Mouse (Mus musculus): ENCODE results near the gene Nxn.

Gene Nxn

GRCm38 (mm10) chr11:76398798-76399586, at the start of gene Nxn:
Nxn (minus strand) TSS chr11:76399140.
- peak; percentile 96 to 97 for DNase-seq

DNA sequence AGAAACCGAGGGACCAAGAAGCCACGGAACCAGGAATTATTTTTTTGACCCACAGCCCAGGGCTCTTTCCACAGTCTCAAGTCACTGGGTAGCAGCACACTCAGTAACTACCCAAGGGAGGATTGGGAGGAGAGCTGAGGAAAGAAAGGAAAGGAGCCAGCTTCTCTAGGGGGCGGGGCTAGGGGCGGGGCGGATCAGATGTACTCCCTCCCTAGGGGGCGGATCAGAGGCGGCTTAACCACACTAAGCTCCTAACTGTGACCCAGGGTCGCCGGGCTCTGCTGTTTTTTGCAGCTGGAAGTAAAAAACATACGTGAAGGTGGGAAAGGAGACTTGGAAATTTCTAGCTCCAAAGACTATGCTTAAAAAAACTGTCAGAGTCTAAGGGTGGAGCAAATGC, 47.3 kb upstream of the Nxn start:
- peak; percentile 52 to 59 for DNase-seq

GRCm38 (mm10) chr11:76445459-76445858, 46.5 kb upstream of the Nxn start:
- DNase-seq = no peak

- DNase-seq = no peak
These were observed 40.7 kb upstream of the Nxn start for GRCm38 (mm10) chr11:76439666-76440065.

GRCm38 (mm10) chr11:76436864-76437437, 38.0 kb upstream of the Nxn start:
- DNase-seq = peak; percentile 72 to 82

DNA sequence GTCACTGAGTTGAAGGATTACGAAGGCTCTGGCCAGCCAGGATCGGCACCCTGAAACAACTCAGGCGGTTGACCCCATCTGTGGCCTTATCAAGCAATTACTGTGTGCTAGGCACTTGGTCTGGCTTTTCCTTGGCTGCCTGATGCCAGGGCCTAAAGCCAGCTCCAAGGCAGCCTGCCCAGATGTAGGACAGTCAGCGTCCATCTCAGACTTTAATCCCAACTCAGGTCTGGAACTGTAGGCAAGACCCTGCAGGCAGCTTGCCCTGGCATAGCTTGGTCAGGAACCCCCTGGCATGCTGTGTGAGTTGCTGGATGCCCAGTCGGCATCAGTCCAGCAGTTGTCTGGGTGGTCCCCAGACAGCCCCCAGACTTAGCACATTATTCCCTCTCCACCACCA, 37.1 kb upstream of the Nxn start:
- DNase-seq = no peak

DNA sequence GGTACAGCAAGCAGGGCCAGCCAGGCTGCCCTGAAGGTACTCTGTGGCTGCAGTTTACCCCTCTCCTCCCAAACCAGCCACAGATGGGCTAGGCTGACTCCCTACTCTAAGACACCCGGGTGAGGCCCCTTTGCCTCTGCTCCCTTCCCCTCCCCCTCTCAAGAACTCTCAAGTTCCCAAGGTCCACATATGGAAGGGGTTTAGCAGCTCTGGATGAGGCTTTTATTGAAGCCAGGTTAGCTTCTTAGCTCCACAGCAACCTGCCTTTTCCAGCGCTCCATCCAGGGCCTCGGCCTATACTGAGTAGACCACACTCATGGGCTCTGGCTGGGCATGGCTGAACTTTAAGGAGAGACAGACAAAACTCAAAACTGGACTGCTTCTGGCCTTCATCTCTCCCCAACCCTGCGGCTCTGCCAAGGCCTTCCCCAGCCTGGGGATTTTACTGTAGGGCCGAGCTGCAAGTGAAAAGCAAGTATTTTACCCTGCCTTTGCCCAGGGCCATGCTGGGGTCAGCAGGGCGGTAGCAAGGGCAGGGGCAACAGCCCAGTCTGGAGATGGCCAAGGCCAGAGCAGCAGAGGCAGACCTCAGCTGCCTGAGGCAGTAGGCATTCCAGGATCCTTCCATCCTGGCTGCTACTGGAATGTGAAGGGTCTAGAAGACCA, 31.2 kb upstream of the Nxn start:
- no peak for DNase-seq

- no peak for DNase-seq
These were observed 30.6 kb upstream of the Nxn start for GRCm38 (mm10) chr11:76429556-76429955.

DNA sequence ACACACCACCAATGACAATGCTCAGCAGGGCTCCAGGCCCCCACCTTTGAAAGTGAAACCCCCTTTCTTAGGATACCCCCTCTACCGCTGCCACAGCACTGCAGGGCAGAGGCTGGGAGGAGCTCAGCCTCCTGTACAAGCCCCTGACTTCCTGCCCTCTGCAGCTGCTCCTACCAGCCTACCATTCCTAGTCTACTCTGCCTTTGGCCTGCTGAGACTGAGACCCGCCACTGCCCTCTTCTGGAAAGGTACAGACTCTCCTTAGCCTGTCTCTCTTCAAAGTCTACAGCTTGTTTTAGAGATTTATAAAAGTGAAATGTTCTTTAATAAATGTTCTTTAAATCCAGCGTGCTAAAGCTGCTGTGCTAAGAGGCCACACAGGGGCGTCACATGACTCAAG, 30.1 kb upstream of the Nxn start:
- peak; percentile 22 to 41 for DNase-seq

DNA sequence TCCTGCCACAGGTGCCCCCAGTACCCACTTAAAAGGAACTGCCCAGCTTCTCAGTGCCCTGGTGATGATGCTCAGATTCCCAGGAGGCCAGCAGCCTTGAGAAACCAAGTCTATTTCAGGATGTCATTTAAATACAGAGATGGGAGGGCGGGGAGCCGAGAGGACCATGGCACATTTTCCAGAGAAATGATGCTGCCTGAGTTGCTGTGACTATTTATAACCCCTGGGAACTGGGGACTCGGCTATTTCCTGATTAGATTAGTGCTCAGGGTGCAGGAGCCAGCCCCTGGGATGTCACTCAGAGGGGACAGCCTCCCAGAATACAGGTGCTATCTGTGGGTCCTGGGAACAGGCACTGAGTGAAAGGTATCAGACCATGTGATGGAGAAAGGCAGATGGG, 28.8 kb upstream of the Nxn start:
- DNase-seq = no peak

DNA sequence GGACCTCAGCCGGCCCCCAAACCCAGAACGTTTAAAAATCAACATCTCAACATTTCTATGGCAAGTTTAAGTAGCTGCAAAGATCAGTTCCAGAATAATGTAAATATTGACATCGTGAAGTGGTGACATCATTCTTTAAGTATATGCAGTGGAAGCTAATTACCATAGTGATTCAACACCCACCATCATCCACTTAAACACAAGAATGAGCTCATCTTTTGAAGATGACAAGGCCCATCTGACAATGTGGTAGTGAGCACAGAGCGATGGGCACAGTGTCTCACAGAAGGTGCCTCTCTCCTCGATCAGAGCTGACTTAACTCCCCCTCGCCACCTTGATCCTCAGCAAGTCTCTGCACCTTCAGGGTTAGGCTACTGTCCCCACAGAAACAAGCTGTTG, 26.8 kb upstream of the Nxn start:
- no peak for DNase-seq

DNA sequence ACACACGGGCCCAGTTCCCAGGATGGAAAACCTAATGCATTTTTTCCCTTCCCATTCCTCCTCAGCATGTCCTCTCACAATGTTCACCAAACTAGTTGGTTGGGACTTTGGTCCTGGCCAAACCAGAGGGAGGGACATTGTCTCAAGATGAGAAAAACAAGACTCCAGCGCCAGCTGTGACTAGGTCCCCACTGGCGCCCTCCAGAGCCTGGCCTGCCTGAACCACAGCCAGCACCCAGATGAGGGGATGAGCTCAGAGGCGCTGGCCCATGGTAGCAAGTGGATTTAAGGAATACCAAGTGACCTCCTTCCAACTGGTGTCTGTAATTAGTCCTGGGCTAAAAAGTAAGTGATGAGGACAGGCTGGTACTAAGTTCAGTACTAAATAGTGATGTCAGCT, 22.0 kb upstream of the Nxn start:
- peak in 1 of 2 experiments; percentile 37 for DNase-seq

DNA sequence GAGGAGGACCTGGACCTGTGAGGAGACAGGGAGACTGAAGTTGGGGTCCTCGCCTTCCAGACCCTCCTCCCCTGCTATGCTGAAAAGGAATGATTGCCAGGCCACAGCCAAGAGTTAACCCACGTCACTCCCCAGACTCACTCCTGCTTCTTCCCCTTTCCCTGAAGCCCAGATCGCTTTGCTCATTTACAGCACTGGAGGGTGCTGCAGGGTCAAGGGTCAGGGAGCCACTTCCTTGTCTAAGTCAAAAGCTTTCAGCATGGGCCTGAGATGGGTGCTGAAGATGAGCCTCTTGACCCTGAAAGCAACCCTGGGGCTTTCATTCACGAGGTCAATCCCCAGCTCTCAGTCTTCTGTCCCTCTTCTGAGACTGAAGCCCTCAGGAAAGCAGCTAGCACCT, 20.2 kb upstream of the Nxn start:
- DNase-seq = peak; percentile 47 to 57

- DNase-seq = no peak
These were observed 19.5 kb upstream of the Nxn start for GRCm38 (mm10) chr11:76418423-76418822.

GRCm38 (mm10) chr11:76415985-76416384, 17.0 kb upstream of the Nxn start:
- no peak for DNase-seq

- DNase-seq = no peak
These were observed 16.1 kb upstream of the Nxn start for GRCm38 (mm10) chr11:76415001-76415400.

DNA sequence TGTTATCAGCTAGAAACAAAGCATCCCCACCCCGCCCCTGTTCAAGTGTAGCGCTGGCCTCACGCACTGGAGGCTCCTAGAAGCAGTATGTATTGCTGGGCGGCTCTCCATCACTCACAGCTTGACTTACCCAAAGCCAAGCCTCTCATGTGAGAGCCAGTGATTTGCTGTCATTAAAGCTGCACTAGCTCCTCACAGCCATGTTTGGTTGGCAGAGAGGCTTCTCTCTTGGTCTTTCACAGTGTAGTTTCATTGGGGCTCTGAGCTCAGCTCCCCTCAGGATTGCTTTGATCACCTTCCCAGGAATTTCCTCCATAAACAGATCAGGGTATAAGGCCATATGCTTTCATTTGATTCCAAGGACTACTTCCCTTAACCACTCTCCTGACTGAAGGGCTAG, 14.3 kb upstream of the Nxn start:
- no peak for DNase-seq

DNA sequence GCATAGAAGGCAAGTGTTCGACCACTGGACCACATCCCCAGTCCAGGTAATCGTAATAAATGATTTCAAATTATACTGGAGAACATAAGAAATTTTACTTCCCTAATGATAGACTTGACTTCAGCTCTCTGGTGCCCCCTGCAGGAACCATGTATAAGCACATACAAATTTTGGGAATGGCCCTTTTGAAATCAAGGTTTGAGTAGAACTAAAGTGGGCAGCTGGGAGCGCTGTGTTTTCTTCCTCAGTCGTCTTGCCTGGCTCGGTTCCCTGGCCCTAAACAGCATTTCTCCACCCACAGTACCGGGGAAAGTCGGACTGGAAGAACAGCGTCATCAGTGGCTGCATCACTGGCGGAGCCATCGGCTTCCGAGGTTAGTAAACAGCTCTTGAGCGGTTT, 11.9 kb upstream of the Nxn start:
- peak; percentile 75 to 78 for DNase-seq

GRCm38 (mm10) chr11:76406702-76407583, 8.0 kb upstream of the Nxn start, which contains the start of gene Timm22:
Timm22 (plus strand) TSS chr11:76406952.
- peak; percentile 98 for DNase-seq

- DNase-seq = no peak
These were observed 6.8 kb upstream of the Nxn start for GRCm38 (mm10) chr11:76405626-76406264.

GRCm38 (mm10) chr11:76405113-76405512, 6.2 kb upstream of the Nxn start:
- DNase-seq = no peak

DNA sequence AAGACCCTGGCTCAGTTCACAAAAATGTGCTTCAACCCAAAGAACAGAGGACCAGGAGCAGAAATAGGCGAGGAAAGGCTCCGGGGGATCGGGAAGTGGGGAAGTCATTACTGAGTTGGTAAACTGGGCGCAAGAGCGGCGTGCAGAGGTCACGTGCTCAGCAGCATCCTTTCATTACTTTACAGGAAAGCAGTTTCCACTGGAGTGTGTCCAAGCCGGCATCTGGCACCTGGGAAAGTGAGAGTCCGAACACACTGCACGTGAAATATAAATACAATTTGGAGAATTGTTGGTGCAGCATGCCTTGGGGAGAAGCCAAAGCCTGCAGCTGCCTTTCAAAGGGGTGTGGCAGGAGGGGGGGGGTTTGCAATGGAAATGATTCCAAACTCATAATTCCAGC, 2.5 kb upstream of the Nxn start:
- no peak for DNase-seq

Data from kidney, postnatal 4 days (tissue).